ENCODE assay signal across 16 mouse cellular contexts in genomic region chr19:25431909-25432308, GRCm38 (mm10).
"Had no signal": no experiment of that assay in that cellular context is flagged by ENCODE, and none has a peak within 500 bp of the region (broad histone marks: within the 10 kb centered on the region; RNA-seq: fewer than 3 reads in every experiment).

No protein-coding gene starts in this region.

- H3K36me3 ChIP-seq: neural tube, embryonic 15.5 days had no signal

- DNase-seq: retina, postnatal 1 day; right cerebral cortex, adult 18-20 months; right cerebral cortex, postnatal 14 days; right cerebral cortex, postnatal 25 days; right cerebral cortex, postnatal 4 days; spleen, adult 18-20 months; thymus, adult 18-20 months; thymus, adult 2 months; thymus, postnatal 14 days; thymus, postnatal 25 days; thymus, postnatal 36 days; thymus, postnatal 4 days had no signal

- H3K4me3 ChIP-seq: neural tube, embryonic 13.5 days; neural tube, embryonic 15.5 days; stomach, embryonic 15.5 days had no signal

- H3K27ac ChIP-seq: neural tube, embryonic 13.5 days; neural tube, embryonic 15.5 days; stomach, embryonic 15.5 days; stomach, postnatal 0 days had no signal

- H3K27me3 ChIP-seq: neural tube, embryonic 13.5 days; neural tube, embryonic 15.5 days; stomach, embryonic 15.5 days had no signal

- H3K9ac ChIP-seq: neural tube, embryonic 13.5 days; neural tube, embryonic 15.5 days; stomach, embryonic 15.5 days had no signal
